Mouse (Mus musculus): ENCODE data around the gene Mark3.
A peak's percentile ranks its signal among the peaks of the same experiment; 100 is the strongest.
"Not testable (repeated sequence)": the region's sequence is repeated elsewhere in the genome, so short reads cannot be mapped to it uniquely, and the experiment has no call there.

Gene Mark3

GRCm38 (mm10) chr12:111574074-111574886 lies at the start of gene Mark3:
TSS of gene Mark3 (plus strand) at chr12:111574523.
- DNase-seq, result peak; percentile 98

- DNase-seq, result no peak
These were observed 49.4 kb upstream of the Mark3 start for GRCm38 (mm10) chr12:111524883-111525282.

- no peak for DNase-seq
These were observed 46.6 kb upstream of the Mark3 start for GRCm38 (mm10) chr12:111527643-111528281.

GRCm38 (mm10) chr12:111529192-111529591 lies 45.1 kb upstream of the Mark3 start:
- no peak for DNase-seq

- no peak for DNase-seq
These were observed 41.1 kb upstream of the Mark3 start for GRCm38 (mm10) chr12:111533096-111533794.

GRCm38 (mm10) chr12:111535281-111535680 lies 39.0 kb upstream of the Mark3 start:
- DNase-seq, result no peak

- no peak for DNase-seq
These were observed 38.6 kb upstream of the Mark3 start for GRCm38 (mm10) chr12:111535762-111536161.

- no peak for DNase-seq
These were observed 37.6 kb upstream of the Mark3 start for GRCm38 (mm10) chr12:111536746-111537145.

- no peak for DNase-seq
These were observed 37.0 kb upstream of the Mark3 start for GRCm38 (mm10) chr12:111537341-111537740.

- peak; percentile 99 for DNase-seq
These were observed 36.5 kb upstream of the Mark3 start, which contains the start of gene Eif5 for GRCm38 (mm10) chr12:111537796-111538291. TSS of gene Eif5 (plus strand) at chr12:111538016.

GRCm38 (mm10) chr12:111538292-111539040 lies 35.9 kb upstream of the Mark3 start:
- DNase-seq, result peak; percentile 70 to 92

GRCm38 (mm10) chr12:111539041-111539345 lies 35.3 kb upstream of the Mark3 start:
- no peak for DNase-seq

GRCm38 (mm10) chr12:111547070-111547469 lies 27.3 kb upstream of the Mark3 start:
- no peak for DNase-seq

GRCm38 (mm10) chr12:111548555-111549289 lies 25.6 kb upstream of the Mark3 start:
- no peak for DNase-seq

GRCm38 (mm10) chr12:111550679-111551078 lies 23.6 kb upstream of the Mark3 start:
- no peak for DNase-seq

- no peak for DNase-seq
These were observed 22.0 kb upstream of the Mark3 start for GRCm38 (mm10) chr12:111552342-111552741.

GRCm38 (mm10) chr12:111555357-111555756 lies 19.0 kb upstream of the Mark3 start:
- DNase-seq, result no peak

- not testable (repeated sequence) for DNase-seq
These were observed 18.4 kb upstream of the Mark3 start for GRCm38 (mm10) chr12:111555893-111556292.

- DNase-seq, result no peak
These were observed 16.8 kb upstream of the Mark3 start for GRCm38 (mm10) chr12:111557538-111557937.

- no peak for DNase-seq
These were observed 15.7 kb upstream of the Mark3 start for GRCm38 (mm10) chr12:111558655-111559054.

- DNase-seq, result no peak
These were observed 14.6 kb upstream of the Mark3 start for GRCm38 (mm10) chr12:111559647-111560258.

GRCm38 (mm10) chr12:111560286-111560685 lies 14.0 kb upstream of the Mark3 start:
- no peak for DNase-seq

Measured in cerebellum, adult 18-20 months (tissue).